ENCODE assay signal across 20 mouse cellular contexts in the genomic region with DNA sequence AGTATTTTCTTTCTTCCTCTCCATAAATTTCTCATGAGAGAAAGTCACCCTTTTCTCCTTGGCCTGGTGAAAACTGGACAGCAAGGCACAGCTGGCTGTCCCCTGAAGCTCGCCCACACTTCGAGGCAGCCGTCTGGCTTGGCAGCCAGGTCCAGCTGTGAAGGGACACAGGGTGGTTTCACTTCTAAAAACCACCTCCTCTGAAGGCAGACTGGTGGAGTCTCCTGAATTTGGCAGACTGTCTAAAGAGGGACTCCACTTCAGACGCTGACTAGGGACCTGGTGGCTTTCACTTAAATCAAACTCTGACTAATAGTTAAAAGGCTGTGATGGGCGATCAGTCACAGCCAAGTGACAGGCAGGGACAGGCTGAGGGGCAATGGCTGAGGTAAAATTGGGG.
"Had no signal": no experiment of that assay in that cellular context is flagged by ENCODE, and none has a peak within 500 bp of the region (broad histone marks: within the 10 kb centered on the region; RNA-seq: fewer than 3 reads in every experiment).

No protein-coding gene starts in this region.

- H3K4me1 ChIP-seq: liver, embryonic 13.5 days; megakaryocyte, embryonic 14.5 days had no signal

- H3K27ac ChIP-seq: layer of hippocampus, adult 2 months; left cerebral cortex, adult 2 months; liver, embryonic 13.5 days; macrophage; midbrain, embryonic 15.5 days; neural tube, embryonic 13.5 days; stomach, embryonic 15.5 days had no signal

- H3K27me3 ChIP-seq: liver, embryonic 13.5 days; midbrain, embryonic 15.5 days; neural tube, embryonic 13.5 days; stomach, embryonic 15.5 days had no signal

- H3K9me3 ChIP-seq: liver, embryonic 13.5 days; megakaryocyte, embryonic 14.5 days; midbrain, embryonic 15.5 days; neural tube, embryonic 13.5 days; stomach, embryonic 15.5 days had no signal

- H3K36me3 ChIP-seq: liver, embryonic 13.5 days; midbrain, embryonic 15.5 days; neural tube, embryonic 13.5 days; stomach, embryonic 15.5 days had no signal

- H3K4me3 ChIP-seq: layer of hippocampus, adult 2 months; left cerebral cortex, adult 2 months; liver, embryonic 13.5 days; megakaryocyte, embryonic 14.5 days; midbrain, embryonic 15.5 days; neural tube, embryonic 13.5 days; stomach, embryonic 15.5 days had no signal

- DNase-seq: kidney, adult 18-20 months; kidney, postnatal 10 days; kidney, postnatal 4 days; liver; liver, embryonic 13.5 days; lung, adult 18-20 months; lung, postnatal 14 days; retina, postnatal 1 day; right cerebral cortex, postnatal 4 days; spleen, adult 18-20 months; thymus, postnatal 36 days had no signal

- ATAC-seq: inflammation-experienced regulatory T-cells, adult 6 months; midbrain, embryonic 15.5 days had no signal

- H3K4me2 ChIP-seq: liver, embryonic 13.5 days; midbrain, embryonic 11.5 days; midbrain, embryonic 15.5 days; neural tube, embryonic 13.5 days; stomach, embryonic 15.5 days had no signal

- H3K9ac ChIP-seq: liver, embryonic 13.5 days; midbrain, embryonic 15.5 days; neural tube, embryonic 13.5 days; stomach, embryonic 15.5 days had no signal
